Mouse (Mus musculus) layer of hippocampus, adult 9-11 months (tissue): ENCODE data around the gene Baiap2l1.
"Not testable (repeated sequence)": the region's sequence is repeated elsewhere in the genome, so short reads cannot be mapped to it uniquely, and the experiment has no call there.

Source experiments
- DNase-seq: peaks from one replicate; pipeline ENCODE4 v3.0.0; 2022

The Baiap2l1 gene

DNA sequence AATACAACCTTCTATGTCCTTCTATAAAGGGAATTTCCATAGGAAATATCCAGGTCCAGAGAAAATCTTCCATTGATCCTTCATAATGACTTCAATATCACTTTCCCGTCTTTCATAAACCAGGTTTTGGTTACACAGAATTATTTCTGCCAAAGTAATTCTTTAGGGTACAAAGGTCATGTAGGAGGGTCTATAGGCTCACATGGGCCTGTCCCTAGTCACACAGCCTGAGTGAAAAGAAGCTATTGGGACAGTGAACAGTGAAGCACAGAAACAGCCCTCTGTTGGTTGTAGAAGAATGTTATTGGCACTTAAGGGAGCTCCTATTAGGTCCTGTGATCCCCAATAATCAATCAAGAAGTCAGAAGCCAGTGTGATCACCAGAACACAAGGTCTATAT is 16.8 kb downstream of the Baiap2l1 start:
- no peak for DNase-seq

DNA sequence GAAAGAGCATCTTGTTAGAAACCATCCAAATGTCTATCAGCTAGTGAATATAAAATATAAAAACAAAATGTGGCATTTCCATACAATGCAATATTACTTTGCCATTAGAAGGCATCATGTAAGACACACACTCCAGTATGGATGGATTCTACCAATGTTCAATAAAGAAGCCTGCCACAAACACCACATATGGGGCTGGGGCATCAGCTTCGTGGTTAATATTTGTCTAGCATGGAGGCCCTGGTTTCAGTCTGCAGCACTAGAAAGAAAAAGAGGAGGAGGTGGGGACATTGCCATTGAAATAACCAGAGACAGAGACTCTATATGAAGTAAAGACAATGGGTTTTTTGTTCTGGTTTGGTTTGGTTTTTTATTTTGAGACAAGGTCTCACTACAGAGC is 19.1 kb downstream of the Baiap2l1 start:
- no peak for DNase-seq

DNA sequence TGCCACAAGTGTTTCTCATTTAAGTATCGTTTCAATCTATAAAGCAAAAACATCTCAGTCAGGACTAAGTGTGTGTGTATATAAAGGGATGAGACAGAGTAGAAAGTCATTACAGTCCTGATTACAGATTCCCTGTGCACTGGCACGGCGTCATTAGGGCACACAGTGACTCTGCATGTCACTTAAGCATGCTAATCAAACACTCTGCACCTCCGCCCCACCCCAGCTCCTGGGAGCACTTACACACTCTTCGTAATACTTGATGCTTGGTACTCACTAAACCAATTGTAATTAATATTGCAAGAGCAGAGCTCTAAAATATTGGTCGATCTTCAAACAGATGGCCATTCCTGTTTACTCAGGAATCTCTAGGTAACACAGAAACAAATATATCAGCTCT is 22.6 kb downstream of the Baiap2l1 start:
- DNase-seq: not testable (repeated sequence)

DNA sequence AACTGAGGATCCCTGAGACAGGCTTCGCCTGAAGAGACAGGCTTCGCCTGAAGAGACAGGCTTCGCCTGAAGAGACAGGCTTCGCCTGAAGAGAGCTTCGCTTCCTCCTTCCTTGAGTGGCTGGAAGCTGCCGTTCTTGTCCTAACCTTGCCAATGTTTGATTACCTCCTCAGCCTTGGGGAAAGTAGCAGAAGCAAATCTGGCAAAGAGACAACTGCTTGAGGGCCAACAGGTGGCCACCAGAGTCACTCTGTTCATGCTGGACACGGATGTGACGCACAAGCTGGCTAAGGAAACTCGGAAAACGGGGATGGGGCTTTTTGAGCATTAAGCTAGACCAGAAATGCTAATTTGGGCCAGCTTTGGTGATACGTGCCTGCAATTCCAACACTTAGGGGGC is 23.9 kb downstream of the Baiap2l1 start:
- DNase-seq: no peak

DNA sequence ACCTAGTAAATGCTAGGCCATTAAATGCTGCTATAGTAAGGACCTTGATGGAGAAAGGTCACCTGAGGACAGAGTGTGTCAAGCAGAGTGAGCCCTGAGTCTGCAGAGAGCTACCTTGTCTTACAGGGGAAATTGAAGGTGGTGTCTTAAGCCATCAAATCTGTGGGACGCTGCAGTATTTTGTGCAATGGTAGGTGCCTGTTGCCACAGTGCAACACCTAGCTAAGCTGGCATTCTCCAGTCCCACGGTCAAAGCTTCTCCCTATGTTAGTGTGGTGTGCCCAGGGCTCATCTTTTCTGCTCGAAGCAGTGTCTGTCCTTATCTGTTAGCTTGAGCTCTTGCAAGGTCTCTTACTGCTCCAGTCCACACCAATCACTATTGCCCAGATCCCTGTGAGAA is 35.2 kb downstream of the Baiap2l1 start:
- no peak for DNase-seq

DNA sequence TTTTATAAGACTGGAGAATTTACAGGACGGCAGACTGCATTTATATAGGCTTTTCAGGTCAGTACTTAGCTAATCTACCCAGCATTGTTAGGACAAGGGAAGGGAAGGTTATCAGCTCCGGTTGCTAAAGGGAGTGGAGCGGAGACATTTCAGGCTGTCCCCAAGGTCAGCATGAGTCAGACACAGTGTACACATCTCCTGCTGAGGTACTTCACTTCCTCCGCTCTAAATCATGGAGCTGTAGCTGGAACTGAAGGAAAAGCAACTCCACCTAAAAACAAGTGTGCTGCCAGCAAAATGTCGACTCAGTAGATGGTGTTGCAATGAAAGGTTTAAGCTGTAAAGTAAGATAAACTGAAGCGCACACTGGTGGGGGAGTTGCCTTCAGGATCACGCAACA is 36.2 kb downstream of the Baiap2l1 start:
- DNase-seq: no peak

DNA sequence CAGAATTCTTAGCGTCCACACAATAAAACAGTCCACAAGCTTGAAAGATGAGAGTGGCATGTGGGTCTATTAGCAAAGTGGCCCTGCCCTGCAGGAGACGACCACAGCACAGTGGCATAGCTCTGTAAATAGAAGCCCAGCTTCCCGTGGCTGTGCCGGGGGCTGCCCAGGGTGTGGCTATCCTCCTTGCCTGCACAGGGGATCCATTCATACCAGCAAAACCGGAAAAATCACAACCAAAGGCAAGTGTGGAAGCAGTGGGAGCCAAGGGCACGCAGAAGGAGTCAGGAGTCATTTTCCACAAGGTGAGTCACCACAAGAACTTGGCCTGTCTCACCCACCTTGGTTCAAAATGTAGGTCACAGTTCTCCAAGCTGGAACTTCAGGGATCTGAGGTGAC is 39.6 kb downstream of the Baiap2l1 start:
- no peak for DNase-seq

DNA sequence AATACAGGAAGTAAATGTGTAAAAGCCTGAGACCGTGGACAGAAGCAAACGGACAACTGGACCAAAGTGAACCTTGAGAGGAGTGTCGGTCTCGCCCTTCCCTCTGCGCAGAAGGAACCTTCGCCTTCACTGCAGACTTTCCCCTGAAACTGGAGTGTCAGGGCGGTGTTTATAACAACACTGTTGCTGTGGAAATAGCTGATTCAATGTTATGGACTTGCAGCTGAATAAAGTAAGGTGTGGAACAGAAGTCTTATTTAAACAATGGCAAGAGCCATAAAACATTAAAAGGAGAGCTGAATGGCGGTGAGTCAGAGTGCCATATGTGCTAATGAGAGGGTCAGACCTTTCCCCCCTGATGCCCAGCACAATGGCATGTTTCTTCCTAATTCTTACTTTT is 40.5 kb downstream of the Baiap2l1 start:
- no peak for DNase-seq

DNA sequence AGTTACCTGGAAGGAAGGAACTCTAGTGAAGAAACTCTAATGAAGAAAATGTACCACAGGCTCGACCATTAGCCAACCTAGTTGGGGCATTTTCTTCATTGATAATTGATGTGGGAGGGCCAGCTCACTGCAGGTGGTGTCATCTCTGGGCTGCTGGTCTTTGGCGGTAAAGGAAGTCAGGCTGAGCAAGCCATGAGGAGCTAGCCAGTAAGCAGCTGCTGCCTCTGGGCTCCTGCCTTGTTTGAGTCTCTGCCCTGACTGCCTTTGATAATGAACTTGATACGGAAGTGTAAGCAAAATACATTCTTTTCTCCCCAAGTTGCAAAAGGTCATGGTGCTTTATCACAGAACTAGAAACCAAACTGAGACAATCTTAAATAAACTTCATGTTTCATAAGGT is 41.5 kb downstream of the Baiap2l1 start:
- DNase-seq: no peak

DNA sequence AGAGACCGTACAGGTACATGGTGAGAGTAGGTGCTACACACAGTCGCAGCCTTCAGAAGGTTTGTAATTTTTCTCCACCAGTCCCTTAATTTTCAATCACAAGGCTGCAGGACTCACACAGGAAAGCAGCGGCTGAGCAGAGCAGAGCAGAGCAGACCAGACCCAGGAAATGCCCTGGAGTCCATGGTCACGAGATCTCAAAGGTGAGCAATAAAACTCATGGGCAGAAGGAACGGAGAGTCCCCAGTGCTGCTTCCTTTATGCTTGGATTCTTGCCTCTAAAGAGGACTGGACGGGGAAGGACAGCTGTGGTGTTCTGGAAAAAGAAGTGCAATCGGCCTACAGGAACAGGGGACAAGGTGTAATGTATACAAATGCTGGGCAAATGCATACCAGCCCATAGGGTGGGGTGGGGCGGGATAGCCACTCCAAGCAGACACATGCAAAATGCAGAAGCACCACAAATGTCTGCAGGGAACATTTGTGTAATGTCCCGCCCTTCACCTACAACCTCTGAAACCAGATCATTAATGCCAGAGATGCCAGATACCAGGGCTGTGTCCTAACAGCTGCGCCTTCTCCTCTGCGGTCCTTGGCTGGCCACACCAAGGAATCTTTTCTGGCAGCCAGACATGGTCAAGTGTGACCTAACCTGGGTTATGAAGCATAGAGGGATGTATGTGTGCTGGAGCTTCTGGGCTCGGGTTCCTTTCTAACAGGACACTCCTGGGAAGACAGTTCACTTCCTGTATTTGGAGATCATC is 43.0 kb downstream of the Baiap2l1 start:
- DNase-seq: no peak

DNA sequence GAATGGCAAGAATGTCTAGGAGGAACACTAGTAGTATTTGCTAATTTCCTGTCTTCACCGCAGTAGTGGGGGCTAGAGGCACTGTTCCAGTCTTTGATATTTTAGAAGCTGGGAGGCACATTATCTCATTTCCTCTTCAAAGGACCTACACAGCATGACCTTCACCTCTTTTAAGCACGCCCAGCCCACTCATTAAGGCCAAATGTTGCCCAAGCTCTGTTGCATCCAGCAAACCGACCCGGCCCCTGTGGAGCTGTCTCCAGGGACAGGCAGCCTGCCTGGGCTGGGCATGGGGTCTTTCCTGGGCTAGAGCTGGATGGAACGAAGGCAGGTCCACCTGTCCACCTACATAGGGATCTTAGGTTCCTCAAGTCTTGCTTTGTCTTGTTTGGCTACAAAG is 44.6 kb downstream of the Baiap2l1 start:
- DNase-seq: no peak

DNA sequence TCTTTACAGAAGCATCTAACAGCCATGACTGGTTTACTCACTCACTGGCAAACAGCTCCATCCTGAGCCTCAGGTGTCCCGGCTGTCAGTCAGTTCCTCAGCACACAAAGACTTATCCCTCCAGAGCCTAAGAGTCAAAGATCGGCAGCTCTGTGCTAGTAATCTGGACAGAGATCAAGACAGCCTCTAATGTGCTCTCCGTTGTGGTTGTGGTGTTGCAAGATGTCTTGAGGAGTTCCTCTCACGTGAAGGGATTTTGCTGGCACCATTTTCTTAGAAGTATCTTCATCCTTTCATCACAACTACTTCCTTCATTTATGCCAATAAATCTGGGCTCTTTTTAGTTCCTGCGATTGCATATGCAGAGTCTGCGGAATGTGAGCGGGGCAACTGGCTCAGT is 45.7 kb downstream of the Baiap2l1 start:
- DNase-seq: no peak

DNA sequence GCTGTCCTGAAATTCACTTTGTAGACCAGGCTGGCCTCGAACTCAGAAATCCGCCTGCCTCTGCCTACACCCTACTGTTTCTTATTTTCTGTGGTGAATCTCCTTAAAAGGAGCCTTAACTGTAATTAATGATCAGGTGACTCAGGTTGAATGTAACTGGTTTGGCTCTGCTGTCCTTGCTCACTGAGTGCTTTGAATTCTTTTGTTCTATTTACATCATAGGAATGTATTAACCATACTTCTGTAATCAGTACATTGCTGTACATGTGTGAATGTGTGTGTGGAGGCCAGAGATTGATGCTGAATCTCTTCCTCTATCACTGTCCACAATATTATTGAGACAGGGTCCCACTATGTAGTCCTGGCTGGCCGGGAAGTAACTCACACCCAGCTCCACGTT is 49.0 kb downstream of the Baiap2l1 start:
- DNase-seq: no peak

DNA sequence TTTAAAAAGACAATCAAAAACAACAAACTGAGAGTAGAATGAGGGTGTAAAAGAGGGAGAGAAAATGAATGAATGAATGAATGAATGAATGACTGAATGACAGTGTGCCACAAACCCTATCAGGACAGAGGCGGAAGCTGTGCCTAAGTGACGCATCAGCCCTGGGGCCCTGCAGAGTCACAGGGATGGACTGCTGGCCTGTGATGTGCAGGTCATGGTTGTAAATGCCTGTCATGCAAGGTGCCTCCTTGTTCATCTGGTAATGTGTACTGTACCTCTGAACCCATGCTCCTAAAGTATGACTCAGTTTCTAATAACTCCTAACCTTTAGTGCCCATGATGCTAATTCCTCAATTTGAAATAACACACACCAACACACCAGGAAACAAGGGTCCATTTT is 54.8 kb downstream of the Baiap2l1 start:
- no peak for DNase-seq

DNA sequence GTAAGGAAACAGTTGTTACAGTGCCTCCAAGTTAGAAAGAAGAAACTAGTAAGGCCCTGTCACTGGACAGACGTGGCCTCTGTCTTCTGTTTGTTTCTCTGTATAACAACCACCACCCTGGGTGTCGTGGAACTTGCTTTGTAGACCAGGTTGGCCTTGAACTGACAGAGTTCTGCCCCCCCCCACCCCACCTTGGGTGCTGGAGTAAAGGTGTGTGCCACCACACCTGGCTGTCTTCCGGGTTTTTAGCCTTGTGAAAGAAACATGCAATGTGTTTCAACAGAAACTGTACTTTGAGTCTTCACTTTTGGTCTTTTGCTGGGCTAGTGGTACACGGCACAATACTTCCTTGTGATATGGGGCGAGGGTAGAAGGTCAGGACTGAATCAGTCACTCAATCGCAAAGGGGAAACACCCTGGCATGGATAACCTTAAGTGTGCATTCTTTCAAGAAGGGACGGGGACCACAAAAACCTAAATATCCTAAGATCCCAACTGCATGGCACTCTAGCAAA is 61.8 kb downstream of the Baiap2l1 start:
- no peak for DNase-seq

DNA sequence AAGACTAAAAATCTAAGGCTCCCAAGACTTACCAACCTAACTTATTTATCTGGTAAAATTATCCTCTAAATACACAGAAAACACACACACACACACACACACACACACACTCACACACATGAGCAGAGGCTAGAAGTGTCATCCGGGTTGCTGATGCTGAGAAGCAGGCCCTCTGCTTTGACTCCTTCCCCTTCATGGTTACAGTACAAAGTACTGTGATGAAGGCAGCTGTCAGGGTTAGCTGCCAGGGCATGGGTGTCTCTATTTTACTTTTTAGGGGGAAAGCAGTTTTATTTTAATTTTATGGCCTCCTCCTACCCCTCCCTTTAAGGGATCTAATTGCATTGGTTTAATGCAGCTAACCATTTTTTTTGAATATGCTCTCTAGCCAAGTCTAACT is 62.6 kb downstream of the Baiap2l1 start:
- DNase-seq: no peak

DNA sequence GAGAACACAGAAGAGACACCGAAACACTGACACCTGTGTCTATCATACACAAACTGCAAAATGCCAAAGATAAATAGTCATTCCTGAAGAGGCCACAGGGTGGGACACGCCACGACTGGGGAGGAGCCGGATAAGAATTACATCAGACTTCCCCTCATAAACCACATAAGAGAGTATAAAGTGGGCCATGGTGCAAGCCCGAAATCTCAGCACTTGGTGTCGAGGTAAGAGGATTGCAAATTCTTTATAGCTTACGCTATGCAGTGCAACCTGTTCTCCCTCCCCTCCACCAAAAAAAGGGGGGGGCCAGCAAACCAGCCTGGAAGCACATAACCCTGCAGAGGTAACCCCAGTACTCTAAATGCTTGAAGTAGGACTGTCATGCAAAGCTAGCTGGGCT is 63.0 kb downstream of the Baiap2l1 start:
- DNase-seq: no peak

DNA sequence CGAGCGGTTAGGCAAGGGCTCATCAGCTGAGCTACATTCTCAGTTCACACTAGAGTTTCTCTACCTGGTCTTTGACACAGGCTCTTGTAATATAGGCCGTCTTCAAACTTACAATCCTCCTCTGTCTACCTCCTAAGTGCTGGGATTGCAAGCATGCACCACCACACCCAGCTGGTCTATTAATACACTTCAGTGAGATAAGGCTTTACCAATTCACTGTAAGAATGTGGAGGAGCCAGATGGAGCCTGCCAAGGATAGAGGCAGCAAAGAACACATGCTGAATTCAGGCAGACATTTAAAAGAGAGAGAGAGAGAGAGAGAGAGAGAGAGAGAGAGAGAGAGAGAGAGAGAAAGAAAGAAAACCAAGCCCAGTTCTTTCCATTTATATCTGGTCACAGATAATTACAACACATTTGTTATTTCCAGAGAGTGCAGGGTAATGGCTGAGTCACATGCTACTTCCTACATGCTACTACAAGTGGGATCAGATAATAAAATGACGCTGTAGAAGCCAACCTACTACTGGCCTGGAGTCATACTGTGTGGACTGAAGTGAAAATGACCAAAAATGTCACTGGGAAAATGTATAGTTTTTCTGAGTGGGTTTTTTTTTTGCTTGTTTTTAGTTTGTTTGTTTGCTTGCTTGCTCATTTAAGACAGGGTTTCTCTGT is 68.0 kb downstream of the Baiap2l1 start:
- peak; percentile 53 for DNase-seq

DNA sequence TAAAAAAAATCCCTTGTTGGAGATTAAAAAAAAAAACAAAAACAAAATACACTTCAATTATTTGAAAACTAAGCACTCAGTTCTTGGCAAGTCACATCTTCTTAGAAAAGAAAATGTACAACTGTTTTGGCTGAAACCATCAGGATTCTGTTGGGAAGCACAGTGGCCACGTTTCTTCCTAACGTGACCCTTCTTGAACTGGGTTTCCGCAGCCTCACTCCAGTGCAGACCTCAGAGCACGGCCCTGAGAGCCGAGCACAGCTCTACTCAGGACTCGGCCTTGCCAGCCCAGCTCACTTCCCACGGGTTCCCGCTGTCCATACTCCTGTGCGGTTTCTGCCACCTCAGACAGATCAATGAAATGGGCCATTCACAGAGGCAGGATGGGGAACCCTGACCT is 69.5 kb downstream of the Baiap2l1 start:
- no peak for DNase-seq

DNA sequence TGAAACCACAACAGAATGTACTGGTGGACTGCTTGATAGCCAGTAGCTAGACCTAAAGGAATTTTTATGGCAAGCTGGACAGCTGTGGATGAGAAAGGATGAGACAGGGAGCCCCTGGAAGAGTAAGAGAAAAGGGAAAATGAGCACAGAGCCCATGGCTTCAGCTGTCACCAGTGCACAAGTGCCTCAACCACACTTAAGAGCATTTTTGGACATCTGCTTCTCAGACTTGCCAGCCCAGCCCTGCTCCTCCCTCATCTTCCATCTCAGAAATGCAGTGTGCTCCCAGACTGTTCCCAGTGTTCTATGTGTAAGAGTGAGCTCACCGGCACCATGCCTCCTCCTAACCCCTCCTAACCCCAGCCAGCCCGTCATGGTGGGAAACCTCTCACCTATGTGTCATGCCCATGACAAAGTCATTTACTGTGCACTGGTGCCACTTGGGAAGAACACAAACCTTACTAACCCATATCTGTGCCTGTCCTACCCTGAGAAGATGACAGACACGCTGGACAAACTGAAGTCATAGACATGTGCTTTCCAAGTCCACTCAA is 70.6 kb downstream of the Baiap2l1 start:
- DNase-seq: no peak

DNA sequence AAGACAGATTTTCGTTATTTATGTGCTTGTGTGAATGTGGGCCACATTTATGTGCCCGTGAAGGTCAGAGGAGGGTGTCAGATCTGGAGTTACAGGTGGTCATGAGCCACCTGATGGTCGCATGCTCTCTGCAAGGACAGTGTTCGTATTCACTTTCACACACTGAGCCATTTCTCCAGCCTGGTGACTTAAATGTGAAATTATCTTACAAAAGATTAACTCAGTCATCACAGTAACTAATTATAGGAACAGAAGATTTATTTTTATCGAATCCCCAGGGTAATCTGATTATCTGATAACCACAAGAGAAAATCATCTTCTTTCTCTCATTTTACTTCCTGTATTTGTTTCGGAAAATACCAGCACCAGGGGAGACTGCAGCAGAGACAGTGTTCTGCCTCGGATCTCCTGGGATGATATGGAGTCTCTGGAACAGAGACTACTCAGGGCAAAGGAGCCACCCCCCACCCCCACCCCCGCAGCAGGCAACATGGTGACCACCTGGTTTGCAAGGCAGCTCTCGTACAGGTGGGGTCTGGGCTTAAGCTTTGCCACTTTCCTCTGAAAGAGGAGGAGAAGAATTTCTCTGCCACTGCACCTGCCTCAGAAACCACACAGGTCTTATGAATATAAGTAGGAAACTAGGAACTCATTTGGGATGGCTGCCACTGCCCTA is 71.2 kb downstream of the Baiap2l1 start:
- no peak for DNase-seq

DNA sequence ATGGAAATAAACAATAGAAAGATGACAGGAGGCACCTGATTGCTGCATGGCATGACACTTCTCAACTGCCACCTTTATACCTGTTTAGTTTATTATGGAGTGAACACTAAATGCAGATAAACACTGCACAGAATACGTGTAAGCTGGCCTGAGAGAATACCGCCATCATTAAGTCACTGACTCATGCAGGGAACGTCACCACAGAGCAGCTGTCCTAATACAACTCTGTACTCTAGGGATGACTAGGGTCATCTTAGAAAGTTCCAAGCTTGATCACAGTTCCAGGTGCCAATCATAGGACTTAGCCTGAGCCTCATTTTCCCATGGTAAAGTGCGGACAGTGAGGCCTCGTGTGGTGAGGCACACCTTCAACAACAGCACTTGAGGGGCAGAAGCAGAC is 73.3 kb downstream of the Baiap2l1 start:
- DNase-seq: no peak

DNA sequence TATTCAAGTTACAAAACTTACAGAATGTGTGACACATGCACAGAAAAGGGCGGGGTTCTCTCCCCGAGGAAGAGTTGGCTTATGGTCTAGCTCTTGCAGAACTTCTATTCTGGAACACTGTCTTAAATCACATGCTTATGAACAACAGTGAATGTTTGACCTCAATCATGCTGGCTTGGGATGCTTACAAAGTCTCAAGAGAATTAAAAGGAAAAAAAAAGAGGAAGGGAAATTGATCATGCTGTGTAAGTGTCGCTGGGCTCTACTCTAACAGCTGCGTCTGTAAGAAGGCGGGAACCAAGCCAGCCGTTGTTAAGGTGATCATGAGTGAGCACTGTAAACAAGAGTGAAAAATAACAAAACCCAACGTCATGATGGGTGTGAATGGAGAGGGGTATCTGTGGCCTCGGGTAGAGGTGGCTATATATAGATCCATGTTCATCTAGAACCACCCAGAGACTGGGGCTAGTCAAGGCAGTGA is 74.3 kb downstream of the Baiap2l1 start:
- peak; percentile 50 for DNase-seq
